Mouse (Mus musculus) G1E (cell line): ENCODE data around the gene Ttc38.

ENCODE experiments used
- CTCF ChIP-seq: IDR thresholded peaks from 2 replicates; pipeline ENCODE4 v1.5.1; 2012; ENCODE audit warnings: low read depth, low read length, inconsistent platforms, mixed read lengths
- GATA1 ChIP-seq: IDR thresholded peaks from 2 replicates; pipeline ENCODE4 v1.6.1; 2012; ENCODE audit warnings: borderline replicate concordance, low read length, inconsistent platforms, mixed read lengths
- GATA2 ChIP-seq: IDR thresholded peaks from 2 replicates; pipeline ENCODE4 v1.6.1; 2012; ENCODE audit warnings: low read depth, low read length, inconsistent platforms, borderline replicate concordance
- POLR2AphosphoS5 ChIP-seq: IDR thresholded peaks from 2 replicates; pipeline ENCODE4 v1.6.1; 2012; ENCODE audit warnings: low read depth, low read length, inconsistent platforms; ENCODE audit not compliant: insufficient replicate concordance
- TAL1 ChIP-seq: conservative IDR thresholded peaks from 2 replicates; pipeline ENCODE4 v1.6.1; 2012; ENCODE audit warnings: low read depth, low read length, inconsistent platforms, mixed read lengths

DNA sequence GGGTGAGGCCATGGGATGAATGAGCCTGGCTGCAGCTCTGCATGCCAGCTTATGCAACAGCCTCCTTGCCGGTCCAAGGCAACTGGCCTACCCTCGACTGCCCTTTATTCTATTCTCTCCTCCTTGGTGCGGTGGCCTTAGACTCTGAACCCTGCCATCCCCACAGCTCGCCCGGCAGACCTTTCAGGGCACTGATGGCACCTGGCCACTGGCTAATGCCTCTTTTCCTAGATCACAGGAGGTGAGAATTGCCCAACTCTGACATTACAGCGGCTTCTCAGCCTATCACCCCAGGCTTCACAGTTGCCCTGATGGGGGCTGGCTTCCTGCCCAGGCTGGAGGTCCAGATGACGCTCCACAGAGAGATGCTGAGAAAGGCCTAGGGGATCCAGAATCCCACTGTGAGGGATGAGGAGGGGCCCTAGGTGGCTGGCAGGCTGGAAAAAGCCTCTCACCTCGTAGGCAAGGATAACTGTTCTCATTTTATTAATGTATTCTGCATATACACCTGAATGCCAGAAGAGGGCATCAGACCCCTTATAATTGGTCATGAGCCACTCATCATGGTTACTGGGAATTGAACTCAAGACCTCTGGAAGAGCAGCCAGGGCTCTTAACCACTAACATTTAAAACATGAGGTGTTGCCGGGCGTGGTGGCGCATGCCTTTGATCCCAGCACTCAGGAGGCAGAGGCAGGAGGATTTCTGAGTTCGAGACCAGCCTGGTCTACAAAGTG is 19.7 kb downstream of the Ttc38 start:
- TF ChIP-seq CTCF (0 out of 2 replicates have a peak, but pooled peaks have one; percentile 25), TAL1 (no peak), GATA1 (no peak), POLR2AphosphoS5 (no peak), GATA2 (no peak)
